In genomic region chr17:33810334-33811141, GRCm38 (mm10) we compare ENCODE assay signal across 8 mouse cellular contexts. TPM values are rescaled to one million over a fixed set of nuclear protein-coding genes. Genes with fewer than 3 reads are reported as not detected.
DNase-seq lines count a peak whose midpoint lies in the region; ATAC-seq and TF ChIP-seq lines count a peak whose summit lies in the region.

Gene Kank3, plus strand, starts transcription at chr17:33810519.

- H3K27ac ChIP-seq in heart, embryonic 12.5 days (ENCODE audit: poor library complexity, severe bottlenecking), result peak within 1 kb of the TSS; percentile 65
- peak within 1 kb of the TSS; percentile 81 for H3K27ac ChIP-seq in kidney, postnatal 0 days
- H3K27ac ChIP-seq in liver, embryonic 11.5 days (ENCODE audit: low read depth, low read length), result no peak within 1 kb of the TSS
- H3K27ac ChIP-seq in stomach, embryonic 14.5 days (ENCODE audit: low read length), result no peak within 1 kb of the TSS; the same call in 1 of the 2 replicates

- peak within 1 kb of the TSS; percentile 53 for H3K4me3 ChIP-seq in heart, embryonic 12.5 days
- peak within 1 kb of the TSS; percentile 59 for H3K4me3 ChIP-seq in kidney, postnatal 0 days (replicated peaks; ENCODE audit: low read depth, low read length)
- H3K4me3 ChIP-seq in liver, embryonic 11.5 days (ENCODE audit: low read depth, low read length), result peak within 1 kb of the TSS; percentile 69
- H3K4me3 ChIP-seq in stomach, embryonic 14.5 days (ENCODE audit: low read depth, low read length), result peak within 1 kb of the TSS; percentile 48

- peaks cover 29% of the 10 kb centered on the region for H3K4me1 ChIP-seq in heart, embryonic 12.5 days (replicated peaks)
- H3K4me1 ChIP-seq in kidney, postnatal 0 days (replicated peaks; ENCODE audit: insufficient read depth, low read length), result peaks cover 14% of the 10 kb centered on the region; the same call in 1 of the 2 replicates
- peaks cover 10% of the 10 kb centered on the region; the same call in 1 of the 2 replicates for H3K4me1 ChIP-seq in liver, embryonic 11.5 days (replicated peaks; ENCODE audit: control insufficient read depth, insufficient read depth, low read length)
- no peaks in the 10 kb centered on the region for H3K4me1 ChIP-seq in stomach, embryonic 14.5 days (ENCODE audit: control insufficient read depth, insufficient read depth, low read length)

- peak within 1 kb of the TSS; percentile 52 for H3K9ac ChIP-seq in heart, embryonic 12.5 days
- peak within 1 kb of the TSS; percentile 59 for H3K9ac ChIP-seq in kidney, postnatal 0 days (ENCODE audit: low read depth, low read length)
- peak within 1 kb of the TSS; percentile 60 for H3K9ac ChIP-seq in liver, embryonic 11.5 days (ENCODE audit: low read depth, low read length)
- peak within 1 kb of the TSS; percentile 25; the same call in 1 of the 2 replicates for H3K9ac ChIP-seq in stomach, embryonic 14.5 days (replicated peaks; ENCODE audit: low read depth, low read length)

- ATAC-seq in erythroid progenitor cell, adult 5-6 weeks (replicated peaks; ENCODE audit: low FRiP score, poor library complexity, severe bottlenecking), result peak; percentile 95
- ATAC-seq in heart, embryonic 12.5 days (ENCODE audit: insufficient number of reproducible peaks, low FRiP score), result peak; percentile 96
- ATAC-seq in kidney, postnatal 0 days (replicated peaks; ENCODE audit: low FRiP score, low read depth), result peak; percentile 97
- ATAC-seq in liver, embryonic 11.5 days (replicated peaks; ENCODE audit: low FRiP score), result peak; percentile 96
- ATAC-seq in stomach, embryonic 14.5 days (ENCODE audit: insufficient number of reproducible peaks, insufficient read depth, low FRiP score, low read depth), result peak; percentile 99

- H3K9me3 ChIP-seq in heart, embryonic 12.5 days (replicated peaks), result no peaks in the 10 kb centered on the region
- no peaks in the 10 kb centered on the region for H3K9me3 ChIP-seq in kidney, postnatal 0 days (replicated peaks; ENCODE audit: low read length)
- H3K9me3 ChIP-seq in liver, embryonic 11.5 days (ENCODE audit: control insufficient read depth, low read length), result no peaks in the 10 kb centered on the region
- H3K9me3 ChIP-seq in stomach, embryonic 14.5 days (ENCODE audit: control insufficient read depth, low read depth, low read length), result no peaks in the 10 kb centered on the region

- peaks cover 41% of the 10 kb centered on the region for H3K27me3 ChIP-seq in heart, embryonic 12.5 days (replicated peaks)
- H3K27me3 ChIP-seq in kidney, postnatal 0 days (ENCODE audit: insufficient read depth, low read length), result no peaks in the 10 kb centered on the region
- no peaks in the 10 kb centered on the region for H3K27me3 ChIP-seq in liver, embryonic 11.5 days (replicated peaks; ENCODE audit: control insufficient read depth, insufficient read depth, low read length)
- H3K27me3 ChIP-seq in stomach, embryonic 14.5 days (ENCODE audit: control insufficient read depth, insufficient read depth, low read length), result no peaks in the 10 kb centered on the region

- peak within 1 kb of the TSS; percentile 81 for H3K4me2 ChIP-seq in heart, embryonic 12.5 days
- peak within 1 kb of the TSS; percentile 85 for H3K4me2 ChIP-seq in kidney, postnatal 0 days (ENCODE audit: low read length)
- H3K4me2 ChIP-seq in liver, embryonic 11.5 days, result peak within 1 kb of the TSS; percentile 99
- H3K4me2 ChIP-seq in stomach, embryonic 14.5 days (replicated peaks; ENCODE audit: low read depth, low read length), result peak within 1 kb of the TSS; percentile 87

- 0 out of 2 replicates have a peak, but pooled peaks have one; percentile 10 for TF ChIP-seq CTCF in kidney, postnatal 0 days (IDR thresholded peaks at IDR 0.05; ENCODE audit: low read depth)

- WGBS in heart, embryonic 12.5 days, result under 1% methylated on average over 36 of the region's 36 CpGs
- under 1% methylated on average over 36 of the region's 36 CpGs for WGBS in kidney, postnatal 0 days
- WGBS in liver, embryonic 11.5 days, result under 1% methylated on average over 36 of the region's 36 CpGs
- WGBS in stomach, embryonic 14.5 days, result 1% methylated on average over 36 of the region's 36 CpGs

- H3K36me3 ChIP-seq in heart, embryonic 12.5 days, result no peaks in the 10 kb centered on the region
- H3K36me3 ChIP-seq in kidney, postnatal 0 days (ENCODE audit: insufficient read depth, low read length), result no peaks in the 10 kb centered on the region
- no peaks in the 10 kb centered on the region for H3K36me3 ChIP-seq in liver, embryonic 11.5 days (ENCODE audit: control insufficient read depth, insufficient read depth, low read length)
- no peaks in the 10 kb centered on the region for H3K36me3 ChIP-seq in stomach, embryonic 14.5 days (ENCODE audit: control insufficient read depth, insufficient read depth, low read length)

- peak; percentile 92 for DNase-seq in CD4-positive helper T cell, adult 2 months (ENCODE audit: low read depth, low spot score)
- DNase-seq in brain, embryonic 18.5 days (ENCODE audit: low read depth, low spot score), result peak; percentile 90
- peak; percentile 96 for DNase-seq in kidney, postnatal 0 days (ENCODE audit: low spot score)
- DNase-seq in liver, embryonic 11.5 days (ENCODE audit: low spot score), result peak; percentile 92
- DNase-seq in naive thymus-derived CD4-positive, alpha-beta T cell, adult 2 months (ENCODE audit: low read depth), result peak; percentile 94

RNA-seq across cellular contexts. Expression of gene Kank3, which starts in this region (rescaled TPM):
- 5.0 TPM in 1 of 2 replicates, not detected in the other for total RNA-seq in erythroid progenitor cell, adult 5-6 weeks (2015; ENCODE audit: low replicate concordance)
- total RNA-seq in erythroid progenitor cell, adult 5-6 weeks (2017; ENCODE audit: low replicate concordance), result 2.7 TPM in 1 of 2 replicates, not detected in the other
- 39.0 and 43.9 TPM in 2 replicates for polyA plus RNA-seq in heart, embryonic 12.5 days (2016; fragmentation: Nextera tagmentation; extraction: Ambion mirVana)
- 57.5 and 70.4 TPM in 2 replicates for polyA plus RNA-seq in kidney, postnatal 0 days (2015; fragmentation: Nextera tagmentation; extraction: Ambion mirVana)
- 21.4 and 23.4 TPM in 2 replicates for polyA plus RNA-seq in liver, embryonic 11.5 days (2014; fragmentation: Nextera tagmentation; extraction: Ambion mirVana)
- polyA plus RNA-seq in stomach, embryonic 14.5 days (2014; fragmentation: Nextera tagmentation; extraction: Ambion mirVana), result 32.5 and 33.5 TPM in 2 replicates

Comparison
In these comparisons a context has a peak if more than half of its experiments do, and no peak if none do; other contexts are left out.
1. H3K27ac ChIP-seq: peak in heart, embryonic 12.5 days (single experiment) and kidney, postnatal 0 days (single experiment); none in liver, embryonic 11.5 days (single experiment) and stomach, embryonic 14.5 days (single experiment).
2. Peak in every context shown above with its lines, with median percentiles within 50 percentile points of each other: DNase-seq, ATAC-seq, H3K4me2 ChIP-seq, H3K4me3 ChIP-seq and H3K9ac ChIP-seq.